In genomic region chr7:141172116-141173006, GRCm38 (mm10) we compare ENCODE assay signal across 8 mouse cellular contexts. TPM values are rescaled to one million over a fixed set of nuclear protein-coding genes. Genes with fewer than 3 reads are reported as not detected.
DNase-seq lines count a peak whose midpoint lies in the region; ATAC-seq and TF ChIP-seq lines count a peak whose summit lies in the region.

Gene Rnh1, minus strand, starts transcription at chr7:141172857.

- in situ Hi-C loops in CH12.LX (cut with MboI; ENCODE audit: low pct_ligation_motif_present, low pct_unique_long_range_greater_than_20kb, low sequenced_read_pairs): loop anchor here (10.0 kb wide), 1 partner anchor 328 kb away; the partner anchor contains the start of genes Odf3 and Scgb1c1

- H3K4me3 ChIP-seq in CH12.LX (replicated peaks in 1 of 3; ENCODE audit: low read depth in 2 of 3, low read length in 2 of 3, poor library complexity in 1 of 3): peak within 1 kb of the TSS; percentile 60 to 93 (median 72)
- peak within 1 kb of the TSS; percentile 54 for H3K4me3 ChIP-seq in forebrain, embryonic 12.5 days (replicated peaks)
- peak within 1 kb of the TSS; percentile 58 for H3K4me3 ChIP-seq in heart, postnatal 0 days (ENCODE audit: low read depth, low read length)
- peak within 1 kb of the TSS; percentile 82 for H3K4me3 ChIP-seq in liver, embryonic 16.5 days (ENCODE audit: low read depth, low read length)
- peak within 1 kb of the TSS; percentile 55 for H3K4me3 ChIP-seq in neural tube, embryonic 13.5 days
- H3K4me3 ChIP-seq in testis, adult 2 months (ENCODE audit: control insufficient read depth, low read depth, low read length): peak within 1 kb of the TSS; percentile 94

- H3K4me2 ChIP-seq in CH12.LX (ENCODE audit: insufficient read depth, low read depth, poor library complexity, severe bottlenecking): peak within 1 kb of the TSS; percentile 81
- H3K4me2 ChIP-seq in forebrain, embryonic 12.5 days: peak within 1 kb of the TSS; percentile 62
- peak within 1 kb of the TSS; percentile 59 for H3K4me2 ChIP-seq in heart, postnatal 0 days (ENCODE audit: low read depth, low read length)
- H3K4me2 ChIP-seq in liver, embryonic 16.5 days (ENCODE audit: low read depth, low read length): peak within 1 kb of the TSS; percentile 96
- H3K4me2 ChIP-seq in neural tube, embryonic 13.5 days: peak within 1 kb of the TSS; percentile 64

- no peak for TF ChIP-seq CTCF in CH12.LX (conservative IDR thresholded peaks at IDR 0.05 in 1 of 2, IDR thresholded peaks at IDR 0.05 in 1 of 2; ENCODE audit: low read depth in 2 of 2, low read length in 2 of 2)
- TF ChIP-seq CTCF in heart, postnatal 0 days (IDR thresholded peaks at IDR 0.05; ENCODE audit: low read depth): no peak
- no peak for TF ChIP-seq CTCF in testis, adult 2 months (IDR thresholded peaks at IDR 0.05; ENCODE audit: control insufficient read depth, insufficient read depth, insufficient replicate concordance, low read depth, low read length)

- peak; percentile 92 for TF ChIP-seq POLR2A in CH12.LX (IDR thresholded peaks at IDR 0.05; ENCODE audit: low read depth, low read length)
- no peak for TF ChIP-seq POLR2A in testis, adult 2 months (IDR thresholded peaks at IDR 0.05; ENCODE audit: control insufficient read depth, low read depth, low read length)

- peak within 1 kb of the TSS; percentile 96 for H3K27ac ChIP-seq in CH12.LX (ENCODE audit: insufficient read depth, low read depth)
- H3K27ac ChIP-seq in forebrain, embryonic 12.5 days: peak within 1 kb of the TSS; percentile 93
- peak within 1 kb of the TSS; percentile 92 for H3K27ac ChIP-seq in heart, postnatal 0 days (ENCODE audit: low read depth)
- peak within 1 kb of the TSS; percentile 93 for H3K27ac ChIP-seq in liver, embryonic 16.5 days (ENCODE audit: low read length)
- peak within 1 kb of the TSS; percentile 97 for H3K27ac ChIP-seq in neural tube, embryonic 13.5 days (replicated peaks)
- H3K27ac ChIP-seq in testis, adult 2 months (ENCODE audit: control insufficient read depth, insufficient read depth, low read depth, low read length): peak within 1 kb of the TSS; percentile 95

- peak; percentile 98 for ATAC-seq in forebrain, embryonic 12.5 days (ENCODE audit: low FRiP score)
- peak; percentile 95 for ATAC-seq in heart, postnatal 0 days (ENCODE audit: insufficient read depth, low read depth)
- ATAC-seq in liver, embryonic 16.5 days (ENCODE audit: low read depth): peak; percentile 85
- ATAC-seq in neural tube, embryonic 13.5 days (ENCODE audit: low read depth): peak; percentile 97

- no peaks in the 10 kb centered on the region for H3K9me3 ChIP-seq in CH12.LX (replicated peaks; ENCODE audit: low read length)
- H3K9me3 ChIP-seq in forebrain, embryonic 12.5 days: no peaks in the 10 kb centered on the region
- H3K9me3 ChIP-seq in heart, postnatal 0 days (replicated peaks; ENCODE audit: control insufficient read depth, low read length): no peaks in the 10 kb centered on the region
- no peaks in the 10 kb centered on the region for H3K9me3 ChIP-seq in liver, embryonic 16.5 days (replicated peaks; ENCODE audit: control insufficient read depth, low read length)
- H3K9me3 ChIP-seq in neural tube, embryonic 13.5 days: no peaks in the 10 kb centered on the region

- no peaks in the 10 kb centered on the region for H3K36me3 ChIP-seq in CH12.LX (replicated peaks in 1 of 2; ENCODE audit: control insufficient read depth in 1 of 2, insufficient read depth in 1 of 2, low read length in 1 of 2)
- H3K36me3 ChIP-seq in forebrain, embryonic 12.5 days (replicated peaks): no peaks in the 10 kb centered on the region
- no peaks in the 10 kb centered on the region for H3K36me3 ChIP-seq in heart, postnatal 0 days (replicated peaks; ENCODE audit: control insufficient read depth, insufficient read depth, low read length)
- H3K36me3 ChIP-seq in liver, embryonic 16.5 days (ENCODE audit: control insufficient read depth, insufficient read depth): no peaks in the 10 kb centered on the region
- H3K36me3 ChIP-seq in neural tube, embryonic 13.5 days: no peaks in the 10 kb centered on the region
- no peaks in the 10 kb centered on the region for H3K36me3 ChIP-seq in testis, adult 2 months (ENCODE audit: control insufficient read depth, insufficient read depth, low read length)

- H3K4me1 ChIP-seq in CH12.LX (ENCODE audit: control insufficient read depth in 1 of 2, insufficient read depth in 2 of 2): peaks cover 15 to 42% of the 10 kb centered on the region in 2 experiments
- peaks cover 22% of the 10 kb centered on the region for H3K4me1 ChIP-seq in forebrain, embryonic 12.5 days
- peaks cover 17% of the 10 kb centered on the region for H3K4me1 ChIP-seq in heart, postnatal 0 days (ENCODE audit: control insufficient read depth, insufficient read depth)
- H3K4me1 ChIP-seq in liver, embryonic 16.5 days (ENCODE audit: control insufficient read depth, low read depth, low read length): peaks cover 54% of the 10 kb centered on the region
- peaks cover 27% of the 10 kb centered on the region for H3K4me1 ChIP-seq in neural tube, embryonic 13.5 days (replicated peaks)
- peaks cover 7% of the 10 kb centered on the region for H3K4me1 ChIP-seq in testis, adult 2 months (ENCODE audit: control insufficient read depth, insufficient read depth, low read length)

- 3% methylated on average over 55 of the region's 55 CpGs for WGBS in forebrain, embryonic 12.5 days
- WGBS in heart, postnatal 0 days: 3% methylated on average over 55 of the region's 55 CpGs
- 2% methylated on average over 55 of the region's 55 CpGs for WGBS in liver, embryonic 16.5 days (ENCODE audit: insufficient replicate concordance)
- WGBS in neural tube, embryonic 13.5 days: 3% methylated on average over 55 of the region's 55 CpGs

- H3K9ac ChIP-seq in CH12.LX (ENCODE audit: insufficient read depth, low read depth): peak within 1 kb of the TSS; percentile 95
- peak within 1 kb of the TSS; percentile 69 for H3K9ac ChIP-seq in forebrain, embryonic 12.5 days
- H3K9ac ChIP-seq in heart, postnatal 0 days (replicated peaks; ENCODE audit: low read depth, low read length): peak within 1 kb of the TSS; percentile 66
- peak within 1 kb of the TSS; percentile 82 for H3K9ac ChIP-seq in liver, embryonic 16.5 days (ENCODE audit: low read depth, low read length)
- peak within 1 kb of the TSS; percentile 79 for H3K9ac ChIP-seq in neural tube, embryonic 13.5 days

- no peak; the same call in 1 of the 2 replicates for TF ChIP-seq RAD21 in CH12.LX (IDR thresholded peaks at IDR 0.05; ENCODE audit: low read depth, low read length)

- dilution Hi-C loops in CH12.LX (cut with MboI; ENCODE audit: extremely low pct_ligation_motif_present, extremely low pct_unique_long_range_greater_than_20kb, low sequenced_read_pairs): no loop called here

- H3K27me3 ChIP-seq in CH12.LX (replicated peaks): no peaks in the 10 kb centered on the region
- 0 out of 2 replicates have a peak, but pooled peaks cover 7% of the 10 kb centered on the region for H3K27me3 ChIP-seq in forebrain, embryonic 12.5 days
- no peaks in the 10 kb centered on the region for H3K27me3 ChIP-seq in heart, postnatal 0 days (ENCODE audit: control insufficient read depth, insufficient read depth, low read length)
- no peaks in the 10 kb centered on the region for H3K27me3 ChIP-seq in liver, embryonic 16.5 days (ENCODE audit: control insufficient read depth, insufficient read depth, low read depth, low read length)
- no peaks in the 10 kb centered on the region for H3K27me3 ChIP-seq in neural tube, embryonic 13.5 days
- no peaks in the 10 kb centered on the region for H3K27me3 ChIP-seq in testis, adult 2 months (ENCODE audit: control insufficient read depth, insufficient read depth, low read length)

- no peak for TF ChIP-seq EP300 in CH12.LX (IDR thresholded peaks at IDR 0.05; ENCODE audit: low read length)
- TF ChIP-seq EP300 in heart, postnatal 0 days (IDR thresholded peaks at IDR 0.05; ENCODE audit: low read depth): no peak; the same call in 1 of the 2 replicates

- H3K79me2 ChIP-seq in CH12.LX (replicated peaks; ENCODE audit: control insufficient read depth, extremely low read depth, insufficient read depth, poor library complexity, severe bottlenecking): peaks cover 13% of the 10 kb centered on the region

- peak; percentile 94 for DNase-seq in CH12.LX (ENCODE audit: extremely low read depth)
- DNase-seq in c-Kit-positive CD71-positive TER-119-negative erythroid progenitor cells, embryonic 14.5 days (ENCODE audit: low read depth): peak; percentile 77
- DNase-seq in heart, postnatal 0 days (ENCODE audit: low spot score): peak; percentile 95
- peak; percentile 93 to 96 for DNase-seq in kidney, postnatal 4 days

TF ChIP-seq in CH12.LX, 34 proteins besides CTCF, POLR2A, EP300 and RAD21 (continues in another document):
- TF ChIP-seq TBP (conservative IDR thresholded peaks at IDR 0.05; ENCODE audit: low read depth, low read length) (peak; percentile 64; the same call in 1 of the 2 replicates), PAX5 (IDR thresholded peaks at IDR 0.05; ENCODE audit: low read length) (no peak), ZMIZ1 (IDR thresholded peaks at IDR 0.05; ENCODE audit: low read depth, low read length) (peak; percentile 90), SIN3A (IDR thresholded peaks at IDR 0.05; ENCODE audit: low read length) (peak; percentile 87), POLR2AphosphoS2 (IDR thresholded peaks at IDR 0.05; ENCODE audit: low read depth, low read length) (peak; percentile 92; the same call in 1 of the 2 replicates), E2F4 (IDR thresholded peaks at IDR 0.05; ENCODE audit: insufficient replicate concordance, low read depth, low read length) (no peak), MYC (IDR thresholded peaks at IDR 0.05; ENCODE audit: low read depth, low read length) (peak; percentile 86), HCFC1 (IDR thresholded peaks at IDR 0.05; ENCODE audit: low read depth, low read length) (peak; percentile 79), CHD1 (IDR thresholded peaks at IDR 0.05; ENCODE audit: low read depth, low read length) (peak; percentile 80; the same call in 1 of the 2 replicates), JUN (IDR thresholded peaks at IDR 0.05; ENCODE audit: insufficient read depth, low read depth, low read length) (no peak), SMC3 (IDR thresholded peaks at IDR 0.05; ENCODE audit: low read depth, low read length) (peak; percentile 13; the same call in 1 of the 2 replicates), ETS1 (conservative IDR thresholded peaks at IDR 0.05; ENCODE audit: low read depth, low read length) (peak; percentile 62), ZNF384 (IDR thresholded peaks at IDR 0.05; ENCODE audit: low read depth, low read length) (no peak)

RNA-seq across cellular contexts. Expression of gene Rnh1, which starts in this region (rescaled TPM):
- total RNA-seq in CH12.LX (2012; rRNA removed): 133 and 137 TPM in 2 replicates
- total RNA-seq in CH12.LX (2014; rRNA removed): 84.7 and 91.0 TPM in 2 replicates
- polyA plus RNA-seq in CH12.LX (2012; ENCODE audit: insufficient read length, low read depth): 95.5 and 103 TPM in 2 replicates
- polyA plus RNA-seq in forebrain, embryonic 12.5 days (2016; fragmentation: Nextera tagmentation; extraction: Ambion mirVana): 47.2 and 49.7 TPM in 2 replicates
- total RNA-seq in heart, postnatal 0 days (2014; rRNA removed; ENCODE audit: low replicate concordance): 157 and 172 TPM in 2 replicates
- 88.3 and 90.2 TPM in 2 replicates for polyA plus RNA-seq in heart, postnatal 0 days (2015; fragmentation: Nextera tagmentation; extraction: Ambion mirVana)
- polyA plus RNA-seq in liver, embryonic 16.5 days (2015; fragmentation: Nextera tagmentation; extraction: Ambion mirVana): 70.1 and 71.7 TPM in 2 replicates
- polyA plus RNA-seq in neural tube, embryonic 13.5 days (2015; fragmentation: Nextera tagmentation; extraction: Ambion mirVana): 52.4 and 57.5 TPM in 2 replicates
- polyA plus RNA-seq in testis, adult 2 months (2012; rRNA removed): 16.6 and 16.7 TPM in 2 replicates

Comparison
In these comparisons a context has a peak if more than half of its experiments do, and no peak if none do; other contexts are left out.
1. Peak in every context shown above with its lines: DNase-seq, ATAC-seq, H3K4me3 ChIP-seq and H3K27ac ChIP-seq.